Mouse (Mus musculus) testis, adult 2 months (tissue): ENCODE measurements at regions not wholly inside any gene's neighbourhood (a gene's known extent, or its start where the extent isn't known, plus 50 kb on each side); places are given as distances from the start of the nearest gene placed in this dataset.

ENCODE experiments used
- CTCF ChIP-seq: fragments of 200-500 bp; IDR thresholded peaks from 2 replicates; pipeline ENCODE4 v1.5.1; 2012; ENCODE audit warnings: low read depth, mild to moderate bottlenecking, inconsistent platforms, low read length, moderate library complexity; ENCODE audit not compliant: control insufficient read depth, insufficient read depth, insufficient replicate concordance
- POLR2A ChIP-seq: fragments of 200-500 bp; IDR thresholded peaks from 2 replicates; pipeline ENCODE4 v1.6.1; 2012; ENCODE audit warnings: low read depth, mild to moderate bottlenecking, inconsistent platforms, low read length, moderate library complexity; ENCODE audit not compliant: control insufficient read depth

DNA sequence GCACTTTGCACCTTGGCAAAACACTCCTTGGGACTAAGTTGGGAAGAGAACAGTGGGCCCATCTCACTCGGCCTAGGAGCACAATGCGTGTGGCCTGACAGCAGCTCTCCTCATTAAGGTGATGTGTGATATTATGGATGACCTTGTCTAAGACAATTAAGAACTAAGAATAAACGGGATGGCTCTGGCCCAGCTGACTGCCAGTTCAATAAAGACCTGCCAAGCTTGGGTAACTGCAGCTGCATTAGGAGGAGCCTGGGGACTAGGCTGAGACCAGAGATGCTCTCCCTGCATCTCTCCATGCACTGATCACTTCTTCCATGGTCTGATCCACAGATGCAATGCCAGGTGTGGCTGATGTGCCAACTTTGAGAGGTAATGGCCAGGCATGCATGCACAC lies 356.7 kb downstream of the Fut8 start:
- TF ChIP-seq POLR2A (no peak), CTCF (no peak)
